Mouse (Mus musculus) midbrain, embryonic 15.5 days (tissue): ENCODE data around the gene Fads1. TPM values are rescaled to one million over a fixed set of nuclear protein-coding genes. Genes with fewer than 3 reads are reported as not detected.

ENCODE experiments used
- ATAC-seq: fragments of 200-750 bp; cut with Nextera tagmentation; replicated peaks from 2 replicates; pipeline ENCODE4 v1.8.0; 2017; ENCODE audit warnings: moderate TSS enrichment
- H3K27ac ChIP-seq: fragments of 300-500 bp; sonication (generic); 2 replicates; pipeline ENCODE4 v1.5.1; 2015; ENCODE audit warnings: mild to moderate bottlenecking, inconsistent platforms
- H3K27me3 ChIP-seq: fragments of 300-500 bp; sonication (generic); replicated peaks from 2 replicates; pipeline ENCODE4 v1.6.1; 2015; ENCODE audit warnings: inconsistent platforms
- H3K36me3 ChIP-seq: fragments of 300-500 bp; sonication (generic); replicated peaks from 2 replicates; pipeline ENCODE4 v1.6.1; 2015; ENCODE audit warnings: inconsistent platforms
- H3K4me1 ChIP-seq: fragments of 300-500 bp; sonication (generic); 2 replicates; pipeline ENCODE4 v1.6.1; 2015; ENCODE audit warnings: inconsistent platforms
- H3K4me2 ChIP-seq: fragments of 300-500 bp; sonication (generic); 2 replicates; pipeline ENCODE4 v1.6.1; 2015; ENCODE audit warnings: inconsistent platforms, mild to moderate bottlenecking, moderate library complexity
- H3K4me3 ChIP-seq: fragments of 300-500 bp; sonication (generic); 2 replicates; pipeline ENCODE4 v1.5.1; 2015; ENCODE audit warnings: mild to moderate bottlenecking, inconsistent platforms
- H3K9ac ChIP-seq: fragments of 300-500 bp; sonication (generic); 2 replicates; pipeline ENCODE4 v1.6.1; 2015; ENCODE audit warnings: mild to moderate bottlenecking, inconsistent platforms
- H3K9me3 ChIP-seq: fragments of 300-500 bp; sonication (generic); 2 replicates; pipeline ENCODE4 v1.6.1; 2016; ENCODE audit warnings: inconsistent platforms
- WGBS: fragments of 180-500 bp; shearing (Covaris S2); methylation state at CpG from one replicate; pipeline ENCODE4 v1.1.7; 2015; ENCODE audit warnings: mixed read lengths; 5-methylcytosine and 5-hydroxymethylcytosine counted together
- microRNA-seq: library from miRNA; unstranded; fragments of <30 nt; microRNA quantifications from one replicate; pipeline ENCODE4, GENCODE M21; 2016
- polyA plus RNA-seq: library from polyadenylated mRNA; unstranded; fragments of >200 nt; fragmentation: Nextera tagmentation; extraction: Ambion mirVana; gene quantifications from 2 replicates; pipeline ENCODE4 v1.2.1, GENCODE M21; 2015

Fads1 gene
- polyA plus RNA-seq, 1 experiment from 2014 or later: 182 TPM

GRCm38 (mm10) chr19:10240654-10241305 lies 58.1 kb downstream of the Fads1 start, which contains the start of gene Myrf:
TSS of gene Myrf (minus strand) at chr19:10240748.
- peak within 1 kb of the TSS; percentile 42 for H3K4me3 ChIP-seq
- 8% methylated on average over 43 of the region's 43 CpGs for WGBS
- H3K36me3 ChIP-seq: no peaks in the 10 kb centered on the region
- ATAC-seq: peak; percentile 69
- no peaks in the 10 kb centered on the region for H3K9me3 ChIP-seq
- peak within 1 kb of the TSS; percentile 19; the same call in 1 of the 2 replicates for H3K9ac ChIP-seq
- H3K27me3 ChIP-seq: peaks cover 11% of the 10 kb centered on the region; the same call in 1 of the 2 replicates
- H3K4me2 ChIP-seq: peak within 1 kb of the TSS; percentile 63
- H3K4me1 ChIP-seq: peaks cover 9% of the 10 kb centered on the region; the same call in 1 of the 2 replicates
- no peak within 1 kb of the TSS for H3K27ac ChIP-seq

GRCm38 (mm10) chr19:10242916-10243315 lies 60.2 kb downstream of the Fads1 start:
- H3K4me1 ChIP-seq: peaks cover 9% of the 10 kb centered on the region; the same call in 1 of the 2 replicates
- 0 out of 2 replicates have a peak, but pooled peaks cover 4% of the 10 kb centered on the region for H3K36me3 ChIP-seq
- H3K9me3 ChIP-seq: no peaks in the 10 kb centered on the region
- WGBS: 7% methylated on average over 8 of the region's 8 CpGs
- no peak overlapping the region for H3K9ac ChIP-seq
- no peak overlapping the region for H3K27ac ChIP-seq
- no peak overlapping the region for H3K4me3 ChIP-seq
- no peak overlapping the region for H3K4me2 ChIP-seq
- H3K27me3 ChIP-seq: peaks cover 11% of the 10 kb centered on the region; the same call in 1 of the 2 replicates
- ATAC-seq: no peak

GRCm38 (mm10) chr19:10244183-10244582 lies 61.5 kb downstream of the Fads1 start:
- Histone ChIP-seq H3K4me1 (peaks cover 9% of the 10 kb centered on the region; the same call in 1 of the 2 replicates), H3K9ac (no peak overlapping the region)
- WGBS: 36% methylated on average over 3 of the region's 3 CpGs

More at GRCm38 (mm10) chr19:10244183-10244582, 61.5 kb downstream of the Fads1 start:
- Histone ChIP-seq H3K4me2 (no peak overlapping the region), H3K9me3 (no peaks in the 10 kb centered on the region), H3K27ac (no peak overlapping the region), H3K4me3 (no peak overlapping the region), H3K27me3 (peaks cover 11% of the 10 kb centered on the region; the same call in 1 of the 2 replicates), H3K36me3 (0 out of 2 replicates have a peak, but pooled peaks cover 8% of the 10 kb centered on the region)
- no peak for ATAC-seq

Small RNA genes lying within 50 kb of the gene (microRNA-seq; reads per million reads assigned to microRNA genes)
- gene Mir6993: 2.2 reads per million, percentile 7 among the genes with 10 or more reads in this experiment

Other genes starting within 250 kb of the Fads1 start
- gene Fth1, start 202.3 kb upstream of the Fads1 start, polyA plus RNA-seq: 1,452 and 1,467 TPM in 2 replicates
- gene Best1, start 181.3 kb upstream of the Fads1 start, polyA plus RNA-seq: 1.7 and 3.2 TPM in 2 replicates
- 24.5 and 29.2 TPM in 2 replicates for gene Rab3il1, start 181.2 kb upstream of the Fads1 start, polyA plus RNA-seq
- gene Fads3, start 141.3 kb upstream of the Fads1 start, polyA plus RNA-seq: 25.8 and 27.1 TPM in 2 replicates
- gene Fads2, start 81.1 kb upstream of the Fads1 start, polyA plus RNA-seq: 215 and 222 TPM in 2 replicates
- 324 and 334 TPM in 2 replicates for gene Tmem258, start 21.1 kb downstream of the Fads1 start, polyA plus RNA-seq
- 25.5 and 27.8 TPM in 2 replicates for gene Fen1, start 21.3 kb downstream of the Fads1 start, polyA plus RNA-seq
- gene Myrf, start 57.9 kb downstream of the Fads1 start, polyA plus RNA-seq: 0.62 and 0.79 TPM in 2 replicates
- gene Dagla, start 122.0 kb downstream of the Fads1 start, polyA plus RNA-seq: 12.7 and 13.4 TPM in 2 replicates
- gene Syt7, start 206.2 kb downstream of the Fads1 start, polyA plus RNA-seq: 19.6 and 21.0 TPM in 2 replicates